ENCODE assay signal across 10 mouse cellular contexts in the genomic region with DNA sequence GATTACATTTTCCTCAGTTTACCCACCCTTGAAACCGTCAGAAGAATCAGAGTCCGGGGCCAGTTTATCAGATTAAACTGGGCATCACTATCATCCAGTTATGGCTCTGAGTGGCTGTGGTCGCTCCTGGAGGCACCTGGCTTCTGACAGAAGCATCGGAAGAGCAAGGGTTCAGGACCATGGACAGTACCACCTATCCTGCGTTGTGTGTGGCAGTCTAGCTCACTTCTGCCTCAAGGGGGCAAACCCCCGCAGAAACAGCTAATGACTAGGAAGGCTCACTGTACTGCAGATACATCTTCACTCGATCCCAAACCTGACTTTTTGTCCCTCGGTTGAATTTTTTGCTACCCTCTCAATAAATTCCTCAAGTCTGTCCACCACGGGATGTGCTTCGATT.
A peak's percentile ranks its signal among the peaks of the same experiment; 100 is the strongest.
DNase-seq lines count a peak whose midpoint lies in the region; ATAC-seq and TF ChIP-seq lines count a peak whose summit lies in the region.
"Had no signal": no experiment of that assay in that cellular context is flagged by ENCODE, and none has a peak within 500 bp of the region (broad histone marks: within the 10 kb centered on the region; RNA-seq: fewer than 3 reads in every experiment).

No protein-coding gene starts in this region.

- H3K4me2 ChIP-seq in kidney, embryonic 15.5 days, result no peak overlapping the region
- H3K4me2 ChIP-seq in midbrain, embryonic 11.5 days, result no peak overlapping the region
- H3K4me2 ChIP-seq: embryonic facial prominence, embryonic 15.5 days; neural tube, embryonic 12.5 days had no signal

- in situ Hi-C loops in ES-E14 (cut with MboI; ENCODE audit: low sequenced_read_pairs in 2 of 2, unreplicated experiment in 2 of 2), result no loop called here

- H3K4me1 ChIP-seq in kidney, adult 2 months (ENCODE audit: control insufficient read depth, insufficient read depth, low read length), result no peaks in the 10 kb centered on the region
- H3K4me1 ChIP-seq in kidney, embryonic 15.5 days, result no peaks in the 10 kb centered on the region
- peaks cover 0 to 2% of the 10 kb centered on the region in 2 experiments; a peak in 1 of 4 replicates for H3K4me1 ChIP-seq in ES-E14 (ENCODE audit: control insufficient read depth in 2 of 2, insufficient read depth in 2 of 2, low read length in 2 of 2, poor library complexity in 1 of 2)
- H3K4me1 ChIP-seq in cerebellum, adult 2 months (ENCODE audit: control insufficient read depth, insufficient read depth, low read length), result peaks cover 78% of the 10 kb centered on the region
- no peaks in the 10 kb centered on the region for H3K4me1 ChIP-seq in midbrain, embryonic 11.5 days (ENCODE audit: control insufficient read depth, insufficient read depth, low read length)
- H3K4me1 ChIP-seq: embryonic facial prominence, embryonic 15.5 days had no signal

- H3K36me3 ChIP-seq in kidney, adult 2 months (ENCODE audit: control insufficient read depth, insufficient read depth, low read length), result no peaks in the 10 kb centered on the region
- H3K36me3 ChIP-seq in kidney, embryonic 15.5 days, result no peaks in the 10 kb centered on the region
- no peaks in the 10 kb centered on the region for H3K36me3 ChIP-seq in ES-E14 (ENCODE audit: control insufficient read depth, insufficient read depth, low read length, poor library complexity, severe bottlenecking)
- H3K36me3 ChIP-seq in midbrain, embryonic 11.5 days (ENCODE audit: control insufficient read depth, insufficient read depth, low read length), result no peaks in the 10 kb centered on the region
- H3K36me3 ChIP-seq: embryonic facial prominence, embryonic 15.5 days; neural tube, embryonic 12.5 days had no signal

- 12% methylated on average over 10 of the region's 10 CpGs for WGBS in kidney, adult 2 months
- 13% methylated on average over 10 of the region's 10 CpGs for WGBS in kidney, embryonic 15.5 days
- WGBS in cerebellum, adult 2 months, result 24% methylated on average over 10 of the region's 10 CpGs
- WGBS in midbrain, embryonic 11.5 days, result 19% methylated on average over 10 of the region's 10 CpGs

- H3K9me3 ChIP-seq in kidney, embryonic 15.5 days (replicated peaks), result no peaks in the 10 kb centered on the region
- no peaks in the 10 kb centered on the region for H3K9me3 ChIP-seq in ES-E14 (ENCODE audit: control insufficient read depth, insufficient read depth, low read depth, low read length)
- H3K9me3 ChIP-seq in midbrain, embryonic 11.5 days (ENCODE audit: control insufficient read depth, low read length), result no peaks in the 10 kb centered on the region
- H3K9me3 ChIP-seq: embryonic facial prominence, embryonic 15.5 days; neural tube, embryonic 12.5 days had no signal

- no peak overlapping the region for H3K4me3 ChIP-seq in kidney, adult 2 months (ENCODE audit: insufficient read depth, low read depth, low read length)
- H3K4me3 ChIP-seq in kidney, embryonic 15.5 days (replicated peaks), result no peak overlapping the region
- H3K4me3 ChIP-seq in ES-E14 (ENCODE audit: insufficient read depth in 1 of 2, low read depth in 1 of 2, low read length in 2 of 2, poor library complexity in 1 of 2, severe bottlenecking in 1 of 2), result no peak overlapping the region
- H3K4me3 ChIP-seq in cerebellum, adult 2 months (replicated peaks; ENCODE audit: insufficient read depth, low read depth, low read length), result no peak overlapping the region
- no peak overlapping the region for H3K4me3 ChIP-seq in midbrain, embryonic 11.5 days (ENCODE audit: low read depth, low read length)
- H3K4me3 ChIP-seq: embryonic facial prominence, embryonic 15.5 days; neural tube, embryonic 12.5 days had no signal

- no peak overlapping the region for H3K9ac ChIP-seq in kidney, embryonic 15.5 days
- H3K9ac ChIP-seq in ES-E14 (ENCODE audit: insufficient read depth, low read depth, low read length, poor library complexity, severe bottlenecking), result no peak overlapping the region
- no peak overlapping the region for H3K9ac ChIP-seq in midbrain, embryonic 11.5 days (ENCODE audit: low read length)
- H3K9ac ChIP-seq: embryonic facial prominence, embryonic 15.5 days had no signal

- ATAC-seq in kidney, embryonic 15.5 days (replicated peaks; ENCODE audit: low FRiP score), result no peak
- no peak for ATAC-seq in midbrain, embryonic 11.5 days (ENCODE audit: low FRiP score)

- no peaks in the 10 kb centered on the region for H3K27me3 ChIP-seq in kidney, adult 2 months (replicated peaks; ENCODE audit: control insufficient read depth, insufficient read depth, low read length)
- H3K27me3 ChIP-seq in kidney, embryonic 15.5 days, result peaks cover 14% of the 10 kb centered on the region
- no peaks in the 10 kb centered on the region for H3K27me3 ChIP-seq in cerebellum, adult 2 months (ENCODE audit: control insufficient read depth, insufficient read depth, low read length)
- no peaks in the 10 kb centered on the region for H3K27me3 ChIP-seq in midbrain, embryonic 11.5 days (ENCODE audit: control insufficient read depth, insufficient read depth, low read length)

- H3K27ac ChIP-seq in kidney, adult 2 months (ENCODE audit: insufficient read depth, low read depth, low read length), result no peak overlapping the region
- H3K27ac ChIP-seq in kidney, embryonic 15.5 days, result no peak overlapping the region
- no peak overlapping the region for H3K27ac ChIP-seq in ES-E14 (ENCODE audit: insufficient read depth, low read depth, low read length, poor library complexity, severe bottlenecking)
- no peak overlapping the region for H3K27ac ChIP-seq in cerebellum, adult 2 months (ENCODE audit: insufficient read depth, low read length)
- H3K27ac ChIP-seq in midbrain, embryonic 11.5 days (ENCODE audit: low read depth, low read length), result no peak overlapping the region
- H3K27ac ChIP-seq: embryonic facial prominence, embryonic 15.5 days; neural tube, embryonic 12.5 days had no signal

- peak; percentile 46 for TF ChIP-seq CTCF in kidney, adult 2 months (conservative IDR thresholded peaks at IDR 0.05; ENCODE audit: insufficient read depth, insufficient read length, low read depth, low read length)
- TF ChIP-seq CTCF in cerebellum, adult 2 months (IDR thresholded peaks at IDR 0.05; ENCODE audit: borderline replicate concordance, insufficient read depth, low read depth, low read length), result no peak

- TF ChIP-seq POLR2A in kidney, adult 2 months (IDR thresholded peaks at IDR 0.05; ENCODE audit: low read depth, low read length), result no peak
- TF ChIP-seq POLR2A in cerebellum, adult 2 months (IDR thresholded peaks at IDR 0.05; ENCODE audit: borderline replicate concordance, insufficient read depth, low read length), result no peak

- no peak for DNase-seq in kidney, adult 2 months
- DNase-seq in ES-E14 (ENCODE audit: low read depth, low spot score), result peak; percentile 86
- peak; percentile 90 for DNase-seq in embryo, embryonic 11 days
- DNase-seq in mesoderm, embryonic 11.5 days (ENCODE audit: low read depth, low spot score), result peak; percentile 91
- DNase-seq in cerebellum, adult 2 months, result no peak
- DNase-seq in cerebellum, postnatal 14 days, result no peak
- DNase-seq in midbrain, embryonic 11.5 days (ENCODE audit: low spot score, missing footprints), result no peak

TF ChIP-seq in ES-E14, 5 proteins besides CTCF, POLR2A, EP300 and RAD21:
- no peak for TF ChIP-seq HCFC1 (IDR thresholded peaks at IDR 0.05; ENCODE audit: borderline replicate concordance, insufficient read depth, low read length)
- TF ChIP-seq ZC3H11A (IDR thresholded peaks at IDR 0.05; ENCODE audit: borderline replicate concordance, low read depth, low read length), result no peak; the same call in 1 of the 2 replicates
- TF ChIP-seq CHD2 (IDR thresholded peaks at IDR 0.05; ENCODE audit: low read depth, low read length), result no peak
- TF ChIP-seq ZNF384 (IDR thresholded peaks at IDR 0.05; ENCODE audit: low read depth, low read length), result no peak
- TF ChIP-seq MAFK (IDR thresholded peaks at IDR 0.05; ENCODE audit: insufficient read depth, low read depth, low read length), result no peak

Comparison
In these comparisons a context has a peak if more than half of its experiments do, and no peak if none do; other contexts are left out.
1. DNase-seq: peak in ES-E14 (single experiment), embryo, embryonic 11 days (single experiment) and mesoderm, embryonic 11.5 days (single experiment); none in kidney, adult 2 months (single experiment), cerebellum, adult 2 months (0 of 2), cerebellum, postnatal 14 days (0 of 2) and midbrain, embryonic 11.5 days (single experiment).